Mouse (Mus musculus): Measurements from ENCODE around the gene Spns2.

- TF ChIP-seq CTCF (IDR thresholded peaks at IDR 0.05) (peak; percentile 76), EP300 (IDR thresholded peaks at IDR 0.05) (no peak)
Measured at GRCm38 (mm10) chr11:72428694-72429093, 61.0 kb downstream of the Spns2 start.

Measured in lung, postnatal 0 days (tissue).